Mouse (Mus musculus) MEL (cell line): Measurements from ENCODE around the gene Ap2m1. TPM values are rescaled to one million over a fixed set of nuclear protein-coding genes. Genes with fewer than 3 reads are reported as not detected.
A peak's percentile ranks its signal among the peaks of the same experiment; 100 is the strongest.

Experiments
- DNase-seq: peaks from one replicate; pipeline ENCODE4 v3.0.0; 2011; ENCODE audit warnings: low read depth, low spot score
- H3K27ac ChIP-seq: 2 replicates; pipeline ENCODE4 v1.5.1; 2012; ENCODE audit warnings: low read depth, mild to moderate bottlenecking, control low read depth, low read length, moderate library complexity; ENCODE audit not compliant: control insufficient read depth
- H3K27me3 ChIP-seq, 2 experiments: fragments of 150-350 bp in 1 of 2; sonication (generic) in 1 of 2; 2 replicates each; pipeline ENCODE4 v1.6.1; 2012; ENCODE audit warnings: low read length in 2 of 2, mild to moderate bottlenecking in 2 of 2, improper control_type of control experiment in 1 of 2, moderate library complexity in 1 of 2; ENCODE audit not compliant: insufficient read depth in 2 of 2, control insufficient read depth in 1 of 2
- H3K36me3 ChIP-seq, 2 experiments: 2 replicates each; pipeline ENCODE4 v1.6.1; 2012 to 2014; ENCODE audit warnings: low read length in 2 of 2, improper control_type of control experiment in 1 of 2, inconsistent platforms in 1 of 2, mild to moderate bottlenecking in 1 of 2; ENCODE audit not compliant: insufficient read depth in 2 of 2, control insufficient read depth in 1 of 2
- H3K4me1 ChIP-seq, 2 experiments: fragments of 150-350 bp in 1 of 2; sonication (generic) in 1 of 2; 2 replicates each; pipeline ENCODE4 v1.6.1; 2012; ENCODE audit warnings: low read length in 2 of 2, improper control_type of control experiment in 1 of 2, mild to moderate bottlenecking in 1 of 2; ENCODE audit not compliant: insufficient read depth in 2 of 2, control insufficient read depth in 1 of 2
- H3K4me3 ChIP-seq, 2 experiments: fragments of 150-350 bp in 1 of 2; sonication (generic) in 1 of 2; 2 replicates each; pipeline ENCODE4 v1.5.1; 2012; ENCODE audit warnings: low read depth in 2 of 2, low read length in 2 of 2, mild to moderate bottlenecking in 2 of 2, moderate library complexity in 2 of 2, control low read depth in 1 of 2, improper control_type of control experiment in 1 of 2; ENCODE audit not compliant: control insufficient read depth in 1 of 2, insufficient read depth in 1 of 2
- H3K79me2 ChIP-seq: 2 replicates; pipeline ENCODE4 v1.6.1; 2012; ENCODE audit warnings: mild to moderate bottlenecking, low read length, moderate library complexity; ENCODE audit not compliant: control insufficient read depth, poor library complexity, insufficient read depth
- H3K9ac ChIP-seq: 2 replicates; pipeline ENCODE4 v1.6.1; 2012; ENCODE audit warnings: low read depth, mild to moderate bottlenecking, control low read depth, low read length, moderate library complexity; ENCODE audit not compliant: control insufficient read depth, poor library complexity, severe bottlenecking
- H3K9me3 ChIP-seq: fragments of 150-350 bp; sonication (generic); replicated peaks from 2 replicates; pipeline ENCODE4 v1.6.1; 2012; ENCODE audit warnings: mild to moderate bottlenecking, low read length, improper control_type of control experiment, moderate library complexity; ENCODE audit not compliant: insufficient read depth
- BHLHE40 ChIP-seq: IDR thresholded peaks from 2 replicates; pipeline ENCODE4 v1.6.1; 2012; ENCODE audit warnings: low read depth, mild to moderate bottlenecking, inconsistent platforms, low read length, improper control_type of control experiment, borderline replicate concordance
- CHD1 ChIP-seq: IDR thresholded peaks from 2 replicates; pipeline ENCODE4 v1.6.1; 2012; ENCODE audit warnings: low read depth, mild to moderate bottlenecking, inconsistent platforms, low read length, improper control_type of control experiment
- E2F4 ChIP-seq: IDR thresholded peaks from 2 replicates; pipeline ENCODE4 v1.6.1; 2011; ENCODE audit warnings: low read depth, low read length, improper control_type of control experiment, borderline replicate concordance
- EP300 ChIP-seq, 2 experiments: IDR thresholded peaks; 2 replicates each; pipeline ENCODE4 v1.6.1; 2011; ENCODE audit warnings: improper control_type of control experiment in 2 of 2, low read length in 2 of 2, low read depth in 1 of 2, mild to moderate bottlenecking in 1 of 2
- ETS1 ChIP-seq: IDR thresholded peaks from 2 replicates; pipeline ENCODE4 v1.6.1; 2012; ENCODE audit warnings: low read depth, mild to moderate bottlenecking, inconsistent platforms, low read length, improper control_type of control experiment, moderate library complexity
- GABPA ChIP-seq: IDR thresholded peaks from 2 replicates; pipeline ENCODE4 v1.6.1; 2012; ENCODE audit warnings: low read depth, mild to moderate bottlenecking, inconsistent platforms, low read length, improper control_type of control experiment, moderate library complexity
- GATA1 ChIP-seq: IDR thresholded peaks from 2 replicates; pipeline ENCODE4 v1.6.1; 2011; ENCODE audit warnings: low read depth, low read length, improper control_type of control experiment
- HCFC1 ChIP-seq: IDR thresholded peaks from 2 replicates; pipeline ENCODE4 v1.6.1; 2012; ENCODE audit warnings: low read depth, mild to moderate bottlenecking, inconsistent platforms, low read length, improper control_type of control experiment, moderate library complexity
- KAT2A ChIP-seq: conservative IDR thresholded peaks from 2 replicates; pipeline ENCODE4 v1.6.1; 2012; ENCODE audit warnings: low read depth, low read length, improper control_type of control experiment, inconsistent platforms
- MAFK ChIP-seq: IDR thresholded peaks from 2 replicates; pipeline ENCODE4 v1.6.1; 2011; ENCODE audit warnings: low read depth, mild to moderate bottlenecking, low read length, improper control_type of control experiment, borderline replicate concordance
- MAX ChIP-seq: IDR thresholded peaks from 2 replicates; pipeline ENCODE4 v1.6.1; 2011; ENCODE audit warnings: low read length, improper control_type of control experiment
- MAZ ChIP-seq: IDR thresholded peaks from 2 replicates; pipeline ENCODE4 v1.6.1; 2012; ENCODE audit warnings: low read depth, mild to moderate bottlenecking, inconsistent platforms, low read length, improper control_type of control experiment
- MEF2A ChIP-seq: IDR thresholded peaks from 2 replicates; pipeline ENCODE4 v1.6.1; 2014; ENCODE audit warnings: low read depth, mild to moderate bottlenecking, inconsistent platforms, low read length, improper control_type of control experiment; ENCODE audit not compliant: poor library complexity, insufficient replicate concordance, severe bottlenecking; ENCODE audit errors: extremely low read depth
- MYB ChIP-seq: IDR thresholded peaks from 2 replicates; pipeline ENCODE4 v1.6.1; 2011; ENCODE audit warnings: mild to moderate bottlenecking, low read depth, low read length, improper control_type of control experiment
- NRF1 ChIP-seq: IDR thresholded peaks from 2 replicates; pipeline ENCODE4 v1.6.1; 2014; ENCODE audit warnings: low read depth, mild to moderate bottlenecking, inconsistent platforms, low read length, improper control_type of control experiment, moderate library complexity; ENCODE audit not compliant: poor library complexity, insufficient read depth, severe bottlenecking
- POLR2AphosphoS5 ChIP-seq: IDR thresholded peaks from 2 replicates; pipeline ENCODE4 v1.6.1; 2012; ENCODE audit warnings: low read depth, borderline replicate concordance, mild to moderate bottlenecking, inconsistent platforms, low read length, moderate library complexity, mixed read lengths
- SIN3A ChIP-seq: IDR thresholded peaks from 2 replicates; pipeline ENCODE4 v1.6.1; 2012; ENCODE audit warnings: low read length, improper control_type of control experiment, inconsistent platforms
- SMC3 ChIP-seq: IDR thresholded peaks from 2 replicates; pipeline ENCODE4 v1.6.1; 2011; ENCODE audit warnings: low read depth, low read length, improper control_type of control experiment
- TAL1 ChIP-seq: IDR thresholded peaks from 2 replicates; pipeline ENCODE4 v1.6.1; 2012; ENCODE audit warnings: mild to moderate bottlenecking, inconsistent platforms, low read length, moderate library complexity, mixed read lengths
- TBP ChIP-seq: IDR thresholded peaks from 2 replicates; pipeline ENCODE4 v1.8.0; 2011; ENCODE audit warnings: low read depth, low read length, improper control_type of control experiment
- TCF12 ChIP-seq: IDR thresholded peaks from 2 replicates; pipeline ENCODE4 v1.6.1; 2014; ENCODE audit warnings: low read depth, mild to moderate bottlenecking, inconsistent platforms, low read length, improper control_type of control experiment, moderate library complexity
- USF1 ChIP-seq: IDR thresholded peaks from 2 replicates; pipeline ENCODE4 v1.6.1; 2014; ENCODE audit warnings: low read depth, mild to moderate bottlenecking, inconsistent platforms, low read length, improper control_type of control experiment, moderate library complexity
- ZNF384 ChIP-seq: IDR thresholded peaks from 2 replicates; pipeline ENCODE4 v1.6.1; 2012; ENCODE audit warnings: low read depth, mild to moderate bottlenecking, inconsistent platforms, low read length, improper control_type of control experiment
- polyA plus RNA-seq, 2 experiments: library from polyadenylated mRNA; stranded (reverse) in 1 of 2; unstranded in 1 of 2; fragments of >175 nt in 1 of 2; fragments of >200 nt in 1 of 2; gene quantifications; 2 replicates each; pipeline versions ENCODE4 v1.2.1 to v1.2.4; 2012; ENCODE audit warnings: low replicate concordance in 2 of 2, low read depth in 1 of 2; ENCODE audit not compliant: insufficient read length in 2 of 2, insufficient read depth in 1 of 2, missing spikeins in 1 of 2
- total RNA-seq: library from RNA; depleted of rRNA; stranded (reverse); fragments of 300-350 nt; gene quantifications from 2 replicates; pipeline ENCODE4 v1.2.3, GENCODE M21; 2012

The Ap2m1 gene
- total and polyA plus RNA-seq, 3 experiments, result 185 to 1,810 (median 312) TPM

DNA sequence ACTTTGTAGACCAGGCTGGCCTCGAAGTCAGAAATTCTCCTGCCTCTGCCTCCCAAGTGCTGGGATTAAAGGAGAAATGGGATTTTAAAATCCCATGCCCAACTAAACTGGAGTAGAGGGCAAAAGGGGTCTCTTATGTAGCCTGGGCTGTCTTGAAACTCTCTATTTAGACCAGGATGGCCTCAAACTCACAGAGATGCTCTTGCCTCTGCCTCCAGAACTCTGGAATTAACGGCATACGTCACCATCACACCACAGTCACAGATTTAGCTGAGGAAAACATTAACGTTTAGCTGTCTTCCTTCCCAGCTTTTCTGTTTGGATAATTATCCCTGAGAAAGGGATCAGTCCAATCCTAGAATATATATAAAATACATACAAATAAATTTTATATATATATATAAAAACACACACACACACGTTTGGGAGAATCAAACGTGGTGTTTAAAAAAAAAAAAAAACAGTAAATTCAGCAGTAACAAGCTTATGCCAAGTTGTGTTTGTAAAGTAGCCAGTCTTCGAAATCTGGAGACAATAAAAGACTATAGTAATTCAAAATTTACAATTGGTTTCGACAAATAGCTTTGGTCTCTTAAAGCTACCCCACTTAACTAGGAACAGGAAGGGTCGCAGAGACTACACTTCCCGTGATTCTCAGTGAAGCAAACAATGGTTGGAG, 522 bp upstream of the Ap2m1 start:
- H3K79me2 ChIP-seq, result peaks cover 24% of the 10 kb centered on the region
- no peaks in the 10 kb centered on the region for H3K9me3 ChIP-seq
- DNase-seq, result no peak
- H3K4me3 ChIP-seq, result peak overlapping the region in 1 of 2 experiments; percentile 35; a peak in 2 of 4 replicates
- no peak overlapping the region for H3K27ac ChIP-seq
- H3K36me3 ChIP-seq, result peaks cover 0 to 33% of the 10 kb centered on the region in 2 experiments; a peak in 2 of 4 replicates
- H3K27me3 ChIP-seq, result no peaks in the 10 kb centered on the region
- peaks cover 9 to 35% of the 10 kb centered on the region in 2 experiments for H3K4me1 ChIP-seq
- peak overlapping the region; percentile 35; the same call in 1 of the 2 replicates for H3K9ac ChIP-seq
- TF ChIP-seq MAFK, result no peak
- TF ChIP-seq SMC3, result no peak
- TF ChIP-seq ZNF384, result peak; percentile 58; the same call in 1 of the 2 replicates
- no peak for TF ChIP-seq TCF12
- no peak for TF ChIP-seq GATA1
- TF ChIP-seq TBP, result peak; percentile 60; the same call in 1 of the 2 replicates

DNA sequence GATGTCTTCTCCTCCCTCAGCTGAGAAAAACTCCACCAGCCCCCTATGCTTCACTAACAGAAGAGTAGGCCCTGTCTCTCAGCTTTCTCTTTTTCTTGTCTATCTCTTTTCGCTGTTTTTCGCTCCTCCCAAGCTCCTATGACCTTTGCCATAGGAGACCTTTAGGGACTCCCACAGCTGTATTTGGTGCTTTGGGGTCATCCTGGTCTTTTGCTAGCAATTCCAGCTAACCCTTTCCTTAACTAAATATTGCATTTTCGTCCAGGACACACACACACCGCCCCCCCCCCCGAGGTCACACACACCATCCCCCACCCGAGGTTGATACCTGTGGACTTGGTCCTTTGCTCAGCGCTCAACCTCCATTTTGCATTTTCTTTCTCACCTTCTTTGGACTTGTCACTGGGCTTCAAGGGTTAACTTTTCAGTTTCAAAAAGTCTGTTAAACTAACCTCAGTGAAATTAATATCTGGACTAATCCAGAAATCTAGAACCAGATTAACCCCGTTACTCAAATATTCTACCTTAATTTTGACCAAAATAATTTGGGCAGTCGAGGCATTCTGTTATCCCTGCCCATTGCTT, 895 bp downstream of the Ap2m1 start:
- Histone ChIP-seq H3K4me3 (peak overlapping the region; percentile 64 to 73), H3K9ac (peak overlapping the region; percentile 82), H3K27me3 (no peaks in the 10 kb centered on the region), H3K36me3 (peaks cover 6 to 39% of the 10 kb centered on the region in 2 experiments), H3K79me2 (peaks cover 24% of the 10 kb centered on the region), H3K4me1 (peaks cover 11 to 38% of the 10 kb centered on the region in 2 experiments), H3K27ac (peak overlapping the region; percentile 48; the same call in 1 of the 2 replicates), H3K9me3 (no peaks in the 10 kb centered on the region)
- TF ChIP-seq MYB (no peak), GABPA (no peak), ZNF384 (no peak), TCF12 (no peak), GATA1 (no peak), USF1 (no peak), MAZ (no peak), SIN3A (no peak), HCFC1 (no peak)
- DNase-seq, result no peak

DNA sequence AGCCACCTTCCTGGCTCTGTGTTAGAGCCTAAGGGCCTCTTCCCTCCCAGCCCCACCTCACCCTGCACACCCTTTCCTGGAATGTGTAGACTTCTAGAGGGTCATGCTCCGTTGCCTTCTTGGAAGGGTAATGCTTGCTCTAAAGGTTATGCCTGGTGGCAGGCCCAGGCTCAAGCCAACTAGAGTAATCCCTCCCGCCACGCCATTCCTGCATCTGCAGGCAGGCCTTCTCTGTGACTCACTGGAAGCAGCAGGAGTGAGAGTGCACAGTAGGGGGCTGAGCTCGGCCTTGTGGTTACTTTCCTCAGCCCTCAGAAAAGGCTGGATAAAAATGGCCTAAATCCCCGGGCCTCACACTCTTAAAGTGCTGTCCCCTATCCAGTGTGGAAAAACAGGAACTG, 1.8 kb downstream of the Ap2m1 start:
- peaks cover 24% of the 10 kb centered on the region for H3K79me2 ChIP-seq
- peak overlapping the region; percentile 3 for H3K27ac ChIP-seq
- peaks cover 6 to 39% of the 10 kb centered on the region in 2 experiments for H3K36me3 ChIP-seq
- no peaks in the 10 kb centered on the region for H3K27me3 ChIP-seq
- TF ChIP-seq BHLHE40, result no peak
- no peak for TF ChIP-seq E2F4
- no peak for TF ChIP-seq EP300 (IDR thresholded peaks at IDR 0.05; ENCODE audit: low read depth in 1 of 2, low read length in 2 of 2)
- TF ChIP-seq NRF1, result no peak
- no peak for TF ChIP-seq MAFK
- TF ChIP-seq POLR2AphosphoS5, result no peak
- no peak for TF ChIP-seq TAL1
- no peak for TF ChIP-seq GABPA
- no peak for TF ChIP-seq CHD1
- no peak for TF ChIP-seq MEF2A
- no peak for TF ChIP-seq ETS1
- TF ChIP-seq KAT2A, result no peak
- TF ChIP-seq MAX, result no peak
- peak overlapping the region; percentile 82 for H3K9ac ChIP-seq
- H3K4me1 ChIP-seq, result peaks cover 11 to 38% of the 10 kb centered on the region in 2 experiments
- peak overlapping the region; percentile 64 to 73; a peak in 3 of 4 replicates for H3K4me3 ChIP-seq
- peak; percentile 61 for DNase-seq
- no peaks in the 10 kb centered on the region for H3K9me3 ChIP-seq
